Mouse (Mus musculus) heart, embryonic 16.5 days (tissue): ENCODE measurements around the gene Crtam. TPM values are rescaled to one million over a fixed set of nuclear protein-coding genes. Genes with fewer than 3 reads are reported as not detected.
A peak's percentile ranks its signal among the peaks of the same experiment; 100 is the strongest.

ENCODE experiments used
- ATAC-seq: fragments of 200-750 bp; cut with Nextera tagmentation; replicated peaks from 2 replicates; pipeline ENCODE4 v1.8.0; 2017; ENCODE audit warnings: moderate number of reproducible peaks; ENCODE audit not compliant: insufficient read depth, low FRiP score; ENCODE audit errors: extremely low read depth
- H3K27ac ChIP-seq: fragments of 300-500 bp; sonication (generic); 2 replicates; pipeline ENCODE4 v1.5.1; 2014; ENCODE audit warnings: mild to moderate bottlenecking, low read length, control low read depth, moderate library complexity
- H3K27me3 ChIP-seq: fragments of 300-500 bp; sonication (generic); 2 replicates; pipeline ENCODE4 v1.6.1; 2014; ENCODE audit warnings: low read length, mixed read lengths; ENCODE audit not compliant: control insufficient read depth, insufficient read depth
- H3K36me3 ChIP-seq: fragments of 300-500 bp; sonication (generic); 2 replicates; pipeline ENCODE4 v1.6.1; 2014; ENCODE audit not compliant: control insufficient read depth, insufficient read depth
- H3K4me1 ChIP-seq: fragments of 300-500 bp; sonication (generic); 2 replicates; pipeline ENCODE4 v1.6.1; 2014; ENCODE audit warnings: low read length, mixed read lengths; ENCODE audit not compliant: control insufficient read depth, insufficient read depth
- H3K4me2 ChIP-seq: fragments of 300-500 bp; sonication (generic); 2 replicates; pipeline ENCODE4 v1.6.1; 2014; ENCODE audit warnings: low read depth, mild to moderate bottlenecking, control low read depth, low read length
- H3K4me3 ChIP-seq: fragments of 300-500 bp; sonication (generic); 2 replicates; pipeline ENCODE4 v1.5.1; 2014; ENCODE audit warnings: mild to moderate bottlenecking, control low read depth, low read length
- H3K9ac ChIP-seq: fragments of 300-500 bp; sonication (generic); 2 replicates; pipeline ENCODE4 v1.6.1; 2014; ENCODE audit warnings: low read length, control low read depth
- H3K9me3 ChIP-seq: fragments of 300-500 bp; sonication (generic); replicated peaks from 2 replicates; pipeline ENCODE4 v1.6.1; 2016; ENCODE audit warnings: low read length; ENCODE audit not compliant: control insufficient read depth
- WGBS: fragments of 180-500 bp; shearing (Covaris S2); extraction: QIAGEN DNeasy Blood & Tissue Kit; methylation state at CpG from one replicate; pipeline ENCODE4 v1.1.7; 2014; 5-methylcytosine and 5-hydroxymethylcytosine counted together
- polyA plus RNA-seq: library from polyadenylated mRNA; unstranded; fragments of >200 nt; fragmentation: Nextera tagmentation; extraction: Ambion mirVana; gene quantifications from 2 replicates; pipeline ENCODE4 v1.2.1, GENCODE M21; 2015

The Crtam gene
- polyA plus RNA-seq, 1 experiment from 2014 or later, result 0.07 TPM

DNA sequence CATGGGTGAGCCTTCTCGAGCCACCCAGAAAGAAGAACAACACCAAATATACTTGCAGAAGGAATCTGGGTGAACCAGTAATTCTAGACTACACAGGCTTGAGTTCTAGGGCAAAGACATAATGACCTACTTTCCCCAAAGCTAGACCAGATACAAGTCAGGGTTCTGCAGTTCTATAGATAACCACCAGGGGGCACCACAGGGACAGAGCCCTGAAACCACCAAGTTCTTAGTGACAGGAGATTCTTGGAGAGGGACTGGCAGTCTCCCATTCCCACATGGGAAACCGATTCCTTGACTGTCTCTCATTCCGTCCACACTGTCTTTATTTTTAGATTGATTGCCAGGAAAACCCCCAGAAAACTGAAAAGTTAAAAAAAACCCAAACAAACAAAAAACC lies 40.2 kb upstream of the Crtam start:
- 7% methylated on average over 3 of the region's 3 CpGs for WGBS

DNA sequence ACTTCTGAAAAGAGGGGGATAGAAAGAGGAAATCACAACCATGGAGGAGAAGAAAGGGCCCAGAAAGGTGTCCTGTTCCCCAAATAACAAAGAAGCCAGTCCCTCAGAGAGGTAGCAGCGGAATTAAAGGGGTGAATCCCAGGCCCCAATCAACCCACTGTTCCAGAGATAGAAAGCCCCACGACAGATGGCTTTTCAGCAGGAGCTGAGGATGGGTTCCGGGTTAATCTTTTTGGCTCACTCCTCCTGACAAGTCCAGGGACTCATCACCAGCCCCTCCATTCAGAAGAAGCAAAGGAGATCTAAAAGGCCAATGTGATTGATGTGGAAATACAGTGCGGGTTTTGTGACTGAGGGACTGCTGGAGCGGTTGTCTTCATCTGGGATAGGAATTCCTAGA lies 39.2 kb upstream of the Crtam start:
- no peaks in the 10 kb centered on the region for H3K36me3 ChIP-seq
- H3K9ac ChIP-seq, result no peak overlapping the region
- peaks cover 8% of the 10 kb centered on the region for H3K4me1 ChIP-seq
- no peak for ATAC-seq
- no peaks in the 10 kb centered on the region for H3K27me3 ChIP-seq
- H3K27ac ChIP-seq, result no peak overlapping the region
- H3K4me3 ChIP-seq, result no peak overlapping the region
- H3K4me2 ChIP-seq, result no peak overlapping the region
- H3K9me3 ChIP-seq, result no peaks in the 10 kb centered on the region
- WGBS, result 75% methylated on average over 5 of the region's 5 CpGs

More for the DNA sequence above, 40.2 kb upstream of the Crtam start:
- Histone ChIP-seq H3K27ac (no peak overlapping the region), H3K36me3 (no peaks in the 10 kb centered on the region), H3K4me3 (no peak overlapping the region), H3K9ac (no peak overlapping the region), H3K27me3 (no peaks in the 10 kb centered on the region), H3K4me2 (no peak overlapping the region), H3K9me3 (no peaks in the 10 kb centered on the region), H3K4me1 (peaks cover 8% of the 10 kb centered on the region)
- ATAC-seq, result no peak

DNA sequence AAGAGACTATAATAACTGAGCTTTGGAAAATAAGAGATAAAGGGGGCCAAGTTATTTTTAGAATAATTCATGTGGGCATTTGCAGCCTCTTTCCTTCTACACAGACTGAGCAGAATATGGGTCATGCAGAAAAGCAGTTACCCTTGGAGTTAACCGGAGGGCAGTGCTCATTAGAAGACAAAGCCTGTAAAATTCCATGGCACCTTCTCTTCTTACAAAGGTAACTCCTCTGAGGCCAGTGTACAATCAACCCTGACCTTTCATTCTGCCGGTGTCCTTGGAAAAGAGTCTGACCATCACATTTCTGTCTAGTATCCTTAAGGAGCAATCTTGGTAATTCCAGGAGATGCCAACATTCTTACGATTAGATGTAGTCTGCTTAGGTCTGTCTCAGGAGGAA lies 37.0 kb upstream of the Crtam start:
- Histone ChIP-seq H3K36me3 (no peaks in the 10 kb centered on the region), H3K27ac (peak overlapping the region; percentile 41), H3K4me1 (peaks cover 8% of the 10 kb centered on the region), H3K4me2 (peak overlapping the region; percentile 15; the same call in 1 of the 2 replicates), H3K9ac (peak overlapping the region; percentile 23; the same call in 1 of the 2 replicates), H3K9me3 (no peaks in the 10 kb centered on the region), H3K4me3 (no peak overlapping the region), H3K27me3 (no peaks in the 10 kb centered on the region)
- 51% methylated on average over 3 of the region's 3 CpGs for WGBS
- no peak for ATAC-seq

DNA sequence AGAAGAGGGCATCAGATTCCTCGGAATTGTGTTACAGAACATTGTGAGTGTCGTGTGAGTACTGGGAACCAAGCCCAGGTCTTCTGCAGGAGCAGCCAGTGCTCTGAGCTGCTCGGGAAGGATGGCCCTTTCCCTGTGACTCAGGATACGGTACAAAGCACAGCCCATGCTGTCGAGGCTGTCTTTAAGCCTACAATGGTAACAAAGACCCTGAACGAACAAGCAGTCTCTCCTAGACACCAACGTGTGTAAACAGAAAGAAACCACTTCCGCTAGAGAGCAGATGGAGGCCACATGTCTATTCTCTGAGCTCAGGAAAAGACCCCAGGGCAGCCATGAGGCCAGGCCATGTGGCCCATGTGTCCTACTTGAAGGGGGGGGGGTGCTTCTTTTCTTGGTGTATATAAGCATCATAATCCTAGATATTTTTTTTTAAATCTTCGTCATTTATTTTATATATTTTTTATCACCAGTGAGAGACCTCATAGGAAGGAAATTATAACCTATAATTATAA lies 33.8 kb upstream of the Crtam start:
- no peaks in the 10 kb centered on the region for H3K27me3 ChIP-seq
- no peak overlapping the region for H3K27ac ChIP-seq
- ATAC-seq, result no peak
- no peaks in the 10 kb centered on the region for H3K9me3 ChIP-seq
- 75% methylated on average over 9 of the region's 9 CpGs for WGBS
- H3K4me1 ChIP-seq, result peaks cover 8% of the 10 kb centered on the region
- no peak overlapping the region for H3K4me2 ChIP-seq
- no peaks in the 10 kb centered on the region for H3K36me3 ChIP-seq
- no peak overlapping the region for H3K4me3 ChIP-seq
- H3K9ac ChIP-seq, result no peak overlapping the region

DNA sequence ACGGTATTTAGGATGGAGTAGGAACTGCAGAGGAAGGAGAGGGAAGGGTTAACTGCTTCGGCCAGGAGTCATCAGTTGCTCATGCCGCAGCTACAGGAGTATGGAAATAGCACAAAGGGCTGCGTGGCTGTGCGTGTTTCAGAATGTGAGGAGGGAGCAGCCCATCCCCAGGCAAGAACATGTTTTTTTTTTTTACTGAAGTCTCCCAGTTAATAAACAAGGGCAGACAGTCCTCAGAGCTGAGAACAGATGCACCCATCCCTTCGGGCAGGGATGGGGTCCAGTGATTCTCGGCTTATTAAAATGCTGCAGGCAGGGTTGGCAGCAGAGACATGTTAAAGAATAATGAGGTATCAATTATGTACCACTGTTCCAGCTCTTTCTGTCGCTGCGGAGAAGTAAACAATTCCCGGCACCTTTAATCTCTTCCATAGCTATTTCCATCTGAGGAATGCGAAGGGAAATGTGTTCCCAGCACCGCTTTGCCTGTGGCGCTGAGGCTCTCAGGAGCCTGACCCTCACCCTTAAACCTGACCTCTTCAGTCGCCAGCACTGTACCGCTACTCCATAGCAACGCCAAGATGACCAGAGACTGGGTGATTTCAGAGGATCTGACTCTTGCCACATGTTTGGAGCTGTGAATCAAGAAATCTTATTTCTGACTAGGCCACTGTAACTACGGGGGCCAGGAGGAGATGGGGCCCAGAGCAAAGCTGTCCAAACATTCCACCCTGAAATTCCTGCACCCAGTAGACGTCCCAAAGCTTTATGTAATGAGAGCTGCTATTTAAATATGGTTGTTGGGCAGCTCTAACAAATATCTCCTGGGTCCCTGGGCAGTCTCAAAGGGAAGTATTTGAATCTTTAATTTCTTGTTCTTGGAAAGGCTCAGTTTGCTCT lies 27.4 kb upstream of the Crtam start:
- ATAC-seq, result no peak
- Histone ChIP-seq H3K27ac (no peak overlapping the region), H3K4me3 (no peak overlapping the region), H3K27me3 (no peaks in the 10 kb centered on the region), H3K4me1 (peaks cover 9% of the 10 kb centered on the region; the same call in 1 of the 2 replicates), H3K36me3 (no peaks in the 10 kb centered on the region), H3K4me2 (no peak overlapping the region), H3K9me3 (no peaks in the 10 kb centered on the region), H3K9ac (no peak overlapping the region)
- WGBS, result 37% methylated on average over 18 of the region's 18 CpGs

DNA sequence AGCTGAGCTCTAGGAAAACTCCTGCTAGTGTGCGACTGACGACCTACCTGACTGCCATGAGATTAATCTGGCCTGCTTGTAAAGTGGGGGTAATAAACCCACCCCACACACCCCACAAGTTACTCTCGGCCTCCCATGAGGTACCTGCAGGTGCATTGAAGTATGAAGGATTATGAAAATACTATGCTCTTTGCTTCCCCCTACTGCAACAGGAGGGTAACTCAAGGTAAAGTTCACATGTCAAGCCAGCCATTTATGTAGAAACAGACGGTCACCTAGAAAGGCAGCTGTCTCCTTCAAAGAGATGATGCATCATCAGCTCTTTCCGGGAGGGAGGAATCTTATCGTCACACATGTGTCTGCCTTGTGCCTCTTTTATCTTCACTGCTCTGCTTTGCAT lies 25.4 kb upstream of the Crtam start:
- no peaks in the 10 kb centered on the region for H3K36me3 ChIP-seq
- H3K27ac ChIP-seq, result no peak overlapping the region
- H3K27me3 ChIP-seq, result no peaks in the 10 kb centered on the region
- H3K4me3 ChIP-seq, result no peak overlapping the region
- no peak overlapping the region for H3K9ac ChIP-seq
- H3K4me2 ChIP-seq, result no peak overlapping the region
- H3K4me1 ChIP-seq, result peaks cover 9% of the 10 kb centered on the region; the same call in 1 of the 2 replicates
- ATAC-seq, result no peak
- 73% methylated on average over 6 of the region's 6 CpGs for whole genome bisulfite sequencing
- no peaks in the 10 kb centered on the region for H3K9me3 ChIP-seq

DNA sequence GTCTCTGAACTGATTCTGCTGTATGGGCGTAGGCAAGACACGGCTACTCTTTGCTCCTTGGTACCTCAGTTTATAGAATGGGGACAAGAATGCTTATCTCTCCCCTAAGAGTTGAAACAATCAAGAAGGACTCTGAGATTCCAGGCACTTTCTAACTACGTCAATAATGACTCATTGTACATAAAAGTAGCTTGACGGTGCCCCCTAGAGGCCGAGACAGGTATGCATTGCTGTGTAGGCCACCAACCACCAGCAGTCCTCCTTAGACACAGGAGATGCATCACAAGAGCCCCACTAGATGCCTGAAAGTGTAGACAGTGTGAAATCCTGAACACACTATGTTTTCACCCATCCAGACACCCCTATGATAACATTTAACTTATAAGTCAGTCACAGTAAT lies 24.0 kb upstream of the Crtam start:
- Histone ChIP-seq H3K27ac (no peak overlapping the region), H3K27me3 (no peaks in the 10 kb centered on the region), H3K4me1 (peaks cover 9% of the 10 kb centered on the region; the same call in 1 of the 2 replicates), H3K4me2 (no peak overlapping the region), H3K9me3 (no peaks in the 10 kb centered on the region), H3K9ac (no peak overlapping the region), H3K36me3 (no peaks in the 10 kb centered on the region), H3K4me3 (no peak overlapping the region)
- 43% methylated on average over 5 of the region's 5 CpGs for WGBS
- ATAC-seq, result no peak

DNA sequence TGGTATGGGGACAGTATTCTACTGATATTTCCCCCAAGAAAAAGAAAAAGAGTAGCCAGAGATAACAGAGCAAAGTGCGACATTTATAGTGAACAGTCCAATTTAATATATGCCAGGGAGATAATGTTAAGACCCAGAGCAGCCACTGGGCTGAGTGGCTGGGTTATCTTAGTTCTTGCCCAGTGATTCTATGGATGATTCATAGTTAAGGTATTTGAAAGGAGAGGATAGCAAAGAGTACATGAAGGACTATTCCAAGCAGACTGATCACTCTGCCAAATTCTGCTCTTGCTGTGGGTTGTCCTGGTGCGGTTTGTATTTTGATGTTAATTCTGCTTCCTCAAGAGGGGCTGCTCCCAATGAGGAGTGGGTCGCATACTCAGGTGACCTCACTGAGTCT lies 17.3 kb upstream of the Crtam start:
- no peak for ATAC-seq
- Histone ChIP-seq H3K9me3 (no peaks in the 10 kb centered on the region), H3K36me3 (no peaks in the 10 kb centered on the region), H3K27me3 (no peaks in the 10 kb centered on the region), H3K4me3 (no peak overlapping the region), H3K27ac (0 out of 2 replicates have a peak overlapping the region, but pooled peaks have one; percentile 8), H3K9ac (no peak overlapping the region), H3K4me2 (no peak overlapping the region), H3K4me1 (peaks cover 3% of the 10 kb centered on the region; the same call in 1 of the 2 replicates)
- 50% methylated on average over 3 of the region's 3 CpGs for WGBS

DNA sequence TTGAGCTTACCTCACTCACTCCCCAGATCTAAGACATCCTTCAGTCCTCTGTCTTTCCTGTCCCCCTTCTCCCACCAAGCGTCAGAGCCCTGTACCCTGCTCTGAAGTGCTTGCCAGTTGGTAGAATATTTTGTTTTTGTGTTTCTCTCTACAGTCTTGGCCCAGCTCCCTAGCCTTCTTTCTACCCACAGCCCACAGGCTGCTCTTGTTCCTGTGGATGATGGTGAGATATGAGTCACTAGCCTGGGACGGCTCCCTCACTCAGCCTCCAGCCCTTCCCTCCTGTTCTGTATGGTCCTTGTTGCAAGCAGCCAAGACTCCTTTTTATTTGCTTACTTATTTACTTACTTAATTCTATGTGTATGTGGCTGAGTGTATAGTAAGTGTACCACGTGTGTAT lies 16.1 kb upstream of the Crtam start:
- peaks cover 3% of the 10 kb centered on the region; the same call in 1 of the 2 replicates for H3K4me1 ChIP-seq
- ATAC-seq, result no peak
- H3K9me3 ChIP-seq, result no peaks in the 10 kb centered on the region
- no peak overlapping the region for H3K4me3 ChIP-seq
- 82% methylated on average over 3 of the region's 3 CpGs for WGBS
- H3K27me3 ChIP-seq, result no peaks in the 10 kb centered on the region
- H3K36me3 ChIP-seq, result no peaks in the 10 kb centered on the region
- no peak overlapping the region for H3K4me2 ChIP-seq
- no peak overlapping the region for H3K9ac ChIP-seq
- H3K27ac ChIP-seq, result no peak overlapping the region
